Mouse (Mus musculus) ovary, postnatal 14 days (tissue): Measurements from ENCODE around the gene Ache.
A peak's percentile ranks its signal among the peaks of the same experiment; 100 is the strongest.
"Not testable (repeated sequence)": the region's sequence is repeated elsewhere in the genome, so short reads cannot be mapped to it uniquely, and the experiment has no call there.

Source experiments
- DNase-seq: peaks from one replicate; pipeline ENCODE4 v3.0.0; 2022; ENCODE audit warnings: low spot score

Ache gene

GRCm38 (mm10) chr5:137287032-137287952, at the start of gene Ache:
Gene Ache (plus strand): TSS chr5:137287519.
- no peak for DNase-seq

DNA sequence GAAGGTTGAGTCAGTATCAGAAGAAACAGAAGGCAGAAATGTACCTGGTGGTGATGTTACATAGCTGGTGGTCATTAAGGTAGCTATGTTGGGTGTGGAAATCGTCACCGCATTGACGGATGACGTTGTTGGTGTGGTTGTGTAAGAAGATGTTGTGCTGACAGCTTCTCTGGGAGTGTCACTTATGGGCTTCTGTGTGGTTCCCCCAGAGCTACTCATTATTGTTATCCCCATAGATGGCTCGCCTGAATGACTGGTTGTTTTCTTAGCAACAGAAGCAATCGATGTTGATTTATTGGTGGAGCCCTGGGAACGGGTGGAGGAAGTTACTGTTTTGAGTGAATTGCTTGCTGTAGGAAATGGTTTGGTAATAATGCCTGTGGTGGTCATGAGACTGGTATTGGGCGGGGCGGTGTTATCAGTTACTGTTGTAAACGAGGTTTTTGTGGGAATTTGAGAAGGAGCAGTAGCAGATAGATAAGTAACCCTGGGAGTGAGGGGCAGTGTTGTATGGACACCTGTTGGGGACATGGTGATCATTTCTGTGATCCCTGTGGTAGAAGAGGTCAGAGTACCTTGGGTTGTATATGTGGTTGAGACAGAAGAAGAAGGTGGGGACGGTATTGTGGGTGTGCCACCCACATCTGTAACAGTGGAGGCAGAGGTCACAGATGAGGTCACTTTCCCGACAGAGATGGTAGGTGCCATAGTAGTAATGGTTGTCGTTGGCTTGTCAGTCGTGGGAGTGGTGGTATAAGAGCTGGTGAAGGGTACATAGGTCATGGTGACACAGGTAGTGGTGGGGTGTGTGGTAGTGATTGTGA, 23.2 kb upstream of the Ache start:
- DNase-seq: no peak

DNA sequence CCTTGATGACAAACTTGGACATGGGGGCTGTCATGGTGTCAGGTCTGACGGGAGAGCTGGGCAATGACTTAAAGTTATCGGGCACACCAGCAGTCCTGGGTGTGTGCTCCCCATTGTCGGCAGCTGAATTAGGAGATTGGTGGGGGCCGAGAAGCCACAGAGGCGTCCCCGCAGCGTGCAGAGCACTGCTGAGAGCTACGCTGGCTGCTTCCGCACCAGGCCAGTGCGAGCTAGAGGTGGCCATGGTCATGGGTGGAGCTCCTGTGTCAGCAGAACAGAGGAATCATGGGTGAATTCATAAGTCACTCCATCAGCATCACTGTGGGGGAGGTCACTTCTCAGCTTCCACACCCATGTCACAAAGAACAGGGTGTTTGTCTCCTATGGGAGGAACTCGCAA, 22.5 kb upstream of the Ache start:
- DNase-seq: no peak

GRCm38 (mm10) chr5:137268131-137268910, 19.0 kb upstream of the Ache start:
- DNase-seq: no peak

- DNase-seq: no peak
These were observed 9.7 kb upstream of the Ache start for GRCm38 (mm10) chr5:137277360-137278342.

- DNase-seq: not testable (repeated sequence)
These were observed 2.9 kb upstream of the Ache start for GRCm38 (mm10) chr5:137284411-137284810.

- no peak for DNase-seq
These were observed 2.3 kb upstream of the Ache start for GRCm38 (mm10) chr5:137285045-137285444.

GRCm38 (mm10) chr5:137285986-137286385, 1.3 kb upstream of the Ache start:
- DNase-seq: no peak

- DNase-seq: peak; percentile 85
These were observed 676 bp upstream of the Ache start for GRCm38 (mm10) chr5:137286655-137287031.

- DNase-seq: no peak
These were observed 829 bp downstream of the Ache start for GRCm38 (mm10) chr5:137287953-137288743.

DNA sequence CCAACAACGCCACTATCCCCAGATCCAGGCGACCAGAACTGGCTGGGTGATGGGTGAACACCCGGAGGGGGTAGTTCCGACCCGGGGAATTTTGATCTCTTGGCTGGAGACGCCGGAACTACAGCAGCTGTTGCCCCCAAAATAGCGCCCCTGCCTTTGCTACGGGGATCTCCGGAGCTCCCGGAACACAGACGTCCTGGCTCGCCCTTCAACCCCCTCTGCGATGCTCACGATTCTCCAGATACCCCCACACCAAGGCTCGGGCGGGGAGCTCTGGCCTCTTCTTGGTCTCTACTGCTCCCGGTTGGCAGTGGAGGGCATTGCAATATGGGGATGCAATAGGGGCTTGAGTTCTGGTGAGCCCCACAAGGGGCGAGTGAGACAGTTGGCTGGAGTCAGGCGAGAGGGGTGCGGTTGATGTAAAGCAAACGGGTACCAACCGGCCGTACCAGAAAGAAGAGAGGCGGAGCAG, 1.7 kb downstream of the Ache start:
- no peak for DNase-seq

DNA sequence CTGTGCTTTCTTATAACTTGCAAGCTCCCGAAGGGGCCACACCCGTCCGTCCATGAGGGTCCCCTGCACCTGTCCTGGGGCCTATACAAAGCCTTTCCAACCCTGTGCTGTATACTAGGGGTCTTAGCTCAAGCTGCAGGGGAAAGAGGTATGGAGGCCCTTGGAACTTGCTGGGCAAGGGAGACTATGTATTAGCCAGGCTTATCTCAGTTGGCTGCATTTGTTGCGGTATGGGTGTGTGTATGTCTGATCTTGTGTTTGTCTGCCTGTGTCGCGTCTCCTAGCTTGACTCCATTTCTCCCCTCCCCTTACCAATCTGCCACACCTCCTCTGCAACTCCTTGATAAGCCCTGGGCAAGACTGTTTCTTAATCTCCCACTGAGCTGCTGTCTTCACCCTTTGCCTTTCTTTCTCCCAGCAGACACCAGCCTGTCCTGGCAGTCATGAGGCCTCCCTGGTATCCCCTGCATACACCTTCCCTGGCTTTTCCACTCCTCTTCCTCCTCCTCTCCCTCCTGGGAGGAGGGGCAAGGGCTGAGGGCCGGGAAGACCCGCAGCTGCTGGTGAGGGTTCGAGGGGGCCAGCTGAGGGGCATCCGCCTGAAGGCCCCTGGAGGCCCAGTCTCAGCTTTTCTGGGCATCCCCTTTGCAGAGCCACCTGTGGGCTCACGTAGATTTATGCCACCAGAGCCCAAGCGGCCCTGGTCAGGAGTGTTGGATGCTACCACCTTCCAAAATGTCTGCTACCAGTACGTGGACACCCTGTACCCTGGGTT, 2.5 kb downstream of the Ache start:
- no peak for DNase-seq

DNA sequence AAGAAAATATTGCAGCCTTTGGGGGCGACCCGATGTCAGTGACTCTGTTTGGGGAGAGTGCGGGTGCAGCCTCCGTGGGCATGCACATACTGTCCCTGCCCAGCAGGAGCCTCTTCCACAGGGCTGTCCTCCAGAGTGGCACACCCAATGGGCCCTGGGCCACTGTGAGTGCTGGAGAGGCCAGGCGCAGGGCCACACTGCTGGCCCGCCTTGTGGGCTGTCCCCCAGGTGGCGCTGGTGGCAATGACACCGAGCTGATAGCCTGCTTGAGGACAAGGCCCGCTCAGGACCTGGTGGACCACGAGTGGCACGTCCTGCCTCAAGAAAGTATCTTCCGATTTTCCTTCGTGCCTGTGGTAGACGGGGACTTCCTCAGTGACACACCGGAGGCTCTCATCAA, 3.4 kb downstream of the Ache start:
- no peak for DNase-seq

DNA sequence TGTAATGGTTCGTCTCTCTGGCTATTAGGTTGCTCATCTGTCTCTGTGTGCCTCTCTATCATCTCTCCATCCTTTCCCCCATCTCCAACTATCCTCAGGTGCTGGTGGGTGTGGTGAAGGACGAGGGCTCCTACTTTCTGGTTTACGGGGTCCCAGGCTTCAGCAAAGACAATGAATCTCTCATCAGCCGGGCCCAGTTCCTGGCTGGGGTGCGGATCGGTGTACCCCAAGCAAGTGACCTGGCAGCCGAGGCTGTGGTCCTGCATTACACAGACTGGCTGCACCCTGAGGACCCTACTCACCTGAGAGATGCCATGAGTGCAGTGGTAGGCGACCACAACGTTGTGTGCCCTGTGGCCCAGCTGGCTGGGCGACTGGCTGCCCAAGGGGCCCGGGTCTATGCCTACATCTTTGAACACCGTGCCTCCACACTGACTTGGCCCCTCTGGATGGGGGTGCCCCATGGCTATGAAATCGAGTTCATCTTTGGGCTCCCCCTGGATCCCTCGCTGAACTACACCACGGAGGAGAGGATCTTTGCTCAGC, 4.1 kb downstream of the Ache start:
- no peak for DNase-seq

DNA sequence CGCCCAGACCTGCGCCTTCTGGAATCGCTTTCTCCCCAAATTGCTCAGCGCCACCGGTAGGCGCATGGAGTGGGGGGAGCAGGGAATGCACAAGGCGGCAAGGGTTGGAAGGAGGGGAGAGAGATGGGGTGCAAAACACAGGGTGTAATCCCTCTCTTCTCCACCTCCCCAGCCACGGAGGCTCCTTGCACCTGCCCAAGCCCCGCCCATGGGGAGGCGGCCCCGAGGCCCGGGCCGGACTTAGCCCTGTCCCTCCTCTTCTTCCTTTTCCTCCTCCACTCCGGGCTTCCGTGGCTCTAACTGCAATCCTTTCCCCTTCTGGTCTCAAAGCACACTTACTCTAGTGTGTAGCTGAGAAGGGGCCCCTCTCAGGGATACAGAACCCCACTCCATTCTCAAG, 6.0 kb downstream of the Ache start:
- DNase-seq: no peak

DNA sequence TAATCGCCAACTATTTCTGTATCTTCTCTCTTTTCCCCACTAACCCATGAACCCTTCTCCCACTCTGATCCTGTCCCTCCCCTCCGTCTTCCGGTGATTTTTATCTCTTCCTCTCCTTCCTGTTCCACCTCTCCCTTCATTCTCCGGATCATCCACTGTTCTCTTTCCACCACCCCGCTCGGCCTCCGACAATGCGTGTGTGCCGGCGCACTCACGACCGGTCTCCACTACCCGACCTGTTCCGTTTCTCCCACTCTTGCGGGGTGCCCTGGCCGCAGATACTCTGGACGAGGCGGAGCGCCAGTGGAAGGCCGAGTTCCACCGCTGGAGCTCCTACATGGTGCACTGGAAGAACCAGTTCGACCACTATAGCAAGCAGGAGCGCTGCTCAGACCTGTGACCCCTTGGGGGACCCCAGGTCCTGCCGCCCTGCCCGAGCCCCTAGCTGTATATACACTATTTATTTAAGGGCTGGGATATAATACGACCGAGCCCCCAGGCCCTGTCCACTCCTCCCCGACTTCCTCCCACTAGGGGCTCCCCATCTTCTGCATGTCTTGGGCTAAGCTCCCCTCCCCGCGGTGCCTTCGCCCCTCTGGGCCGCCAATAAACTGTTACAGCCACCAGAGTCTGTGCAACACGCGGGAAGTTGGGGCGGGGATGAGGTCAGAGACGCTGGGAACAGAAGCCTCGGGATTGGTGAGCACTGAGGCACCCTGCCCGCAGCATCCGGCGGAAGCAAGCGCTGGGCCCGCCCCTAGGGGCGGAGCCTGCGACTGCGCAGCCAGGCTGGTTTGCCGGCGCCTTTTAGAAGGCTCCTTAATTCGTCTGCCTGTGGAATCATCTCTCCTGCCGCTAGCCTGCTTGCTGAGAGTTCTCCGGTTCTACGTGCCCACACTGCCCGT, 6.8 kb downstream of the Ache start, which contains the start of gene Ufsp1:
Ufsp1 (plus strand) TSS at position 791 of the 905 bp plus-strand sequence.
- DNase-seq: peak; percentile 94

- no peak for DNase-seq
These were observed 7.4 kb downstream of the Ache start for GRCm38 (mm10) chr5:137294744-137295093.

DNA sequence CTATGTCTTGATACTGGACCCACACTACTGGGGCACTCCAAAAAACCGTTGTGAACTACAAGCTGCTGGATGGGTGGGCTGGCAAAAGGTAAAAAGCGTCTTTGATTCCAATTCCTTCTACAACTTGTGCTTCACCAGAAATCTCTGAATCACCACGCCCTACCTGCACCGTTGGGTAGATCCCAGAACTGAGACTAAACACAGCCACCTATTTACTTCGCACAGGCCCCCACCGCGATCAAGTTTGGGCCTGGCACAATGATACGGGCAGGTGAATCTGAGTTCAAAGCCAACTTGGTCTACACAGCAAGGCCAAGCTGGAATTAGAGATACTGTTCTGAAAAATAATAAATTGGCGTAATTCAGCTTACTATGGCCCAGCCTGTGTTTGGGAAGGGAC, 8.0 kb downstream of the Ache start:
- no peak for DNase-seq
